Mouse (Mus musculus) adrenal gland, adult 18-20 months (tissue): ENCODE measurements around the gene Rmdn3. TPM values are rescaled to one million over a fixed set of nuclear protein-coding genes. Genes with fewer than 3 reads are reported as not detected.

ENCODE experiments used
- DNase-seq, 2 experiments: peaks; one replicate each; pipeline ENCODE4 v3.0.0; 2021 to 2022; ENCODE audit warnings: low spot score in 2 of 2
- long read RNA-seq, 2 experiments: library from polyadenylated mRNA; stranded (forward); transcript quantifications; one replicate each; pipeline ENCODE4 v2.0.0; 2021
- total RNA-seq, 2 experiments: library from RNA; stranded (reverse); gene quantifications; 1 replicate in 1 of 2; 2 replicates in 1 of 2; pipeline ENCODE4 v1.2.3; 2021

The Rmdn3 gene
- 100 to 1,000 TPM in 1 of 2 experiments, 10 to 100 TPM in 1; 72.4 to 101 TPM for total RNA-seq
- long read RNA-seq, experiment 1, transcript Rmdn3-201 (13 exons, 2,249 nt), result major isoform, 142 of 165 reads
- long read RNA-seq, experiment 1, partial matches to known transcripts, result 10 of 165 reads
- long read RNA-seq, experiment 1, other reads (novel, unspliced or antisense), result 13 of 165 reads
- long read RNA-seq, experiment 2, transcript Rmdn3-201 (13 exons, 2,249 nt), result major isoform, 166 of 191 reads
- long read RNA-seq, experiment 2, partial matches to known transcripts, result 12 of 191 reads
- long read RNA-seq, experiment 2, other reads (novel, unspliced or antisense), result 13 of 191 reads

DNA sequence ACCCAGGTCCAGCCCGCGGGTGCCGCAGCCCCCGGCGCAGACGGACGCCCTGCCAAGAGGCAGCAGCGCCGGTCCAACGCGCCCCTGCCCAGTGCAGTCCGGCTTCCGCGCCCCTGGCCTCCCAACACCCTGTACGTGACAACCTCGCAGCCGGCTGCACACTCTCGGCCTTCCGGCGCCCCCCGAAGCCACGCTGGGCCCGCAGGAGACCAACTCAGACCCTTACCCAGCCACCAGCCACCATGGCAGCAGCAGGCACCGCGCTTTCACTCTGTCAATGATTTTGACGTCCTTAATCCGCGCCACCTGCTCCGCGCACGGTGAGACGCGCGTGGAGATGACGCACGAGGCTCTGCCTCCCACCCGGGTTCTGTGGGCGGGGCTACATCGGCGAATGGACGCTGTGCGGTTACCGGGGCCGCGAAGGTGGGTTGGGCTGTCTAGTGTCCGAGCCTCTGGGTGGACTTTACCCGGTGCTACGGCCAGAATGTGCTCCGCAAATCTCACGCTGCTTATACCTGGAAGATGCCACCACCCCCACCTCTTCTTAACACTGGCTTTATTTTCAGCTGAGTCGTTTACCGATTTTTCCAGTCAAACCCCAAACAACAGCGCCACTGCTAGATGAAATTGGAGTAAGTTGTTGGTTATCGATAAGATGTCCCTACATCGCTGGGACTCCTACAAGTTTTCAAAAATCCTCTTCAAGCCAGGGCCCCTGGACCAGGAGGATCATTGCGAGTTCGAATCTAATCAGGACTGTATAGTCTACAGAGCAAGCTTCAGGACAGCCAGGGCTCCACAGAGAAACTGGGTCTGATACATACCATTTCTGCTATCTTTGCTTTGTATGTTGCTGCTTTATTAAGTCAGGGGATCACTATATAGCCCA is at the start of gene Rmdn3:
Rmdn3 (minus strand) TSS at position 354 of the 892 bp plus-strand sequence.
- peak; percentile 93 to 95 for DNase-seq

- DNase-seq, result no peak
Observed at GRCm38 (mm10) chr2:119203871-119204460, 47.1 kb upstream of the Rmdn3 start.

DNA sequence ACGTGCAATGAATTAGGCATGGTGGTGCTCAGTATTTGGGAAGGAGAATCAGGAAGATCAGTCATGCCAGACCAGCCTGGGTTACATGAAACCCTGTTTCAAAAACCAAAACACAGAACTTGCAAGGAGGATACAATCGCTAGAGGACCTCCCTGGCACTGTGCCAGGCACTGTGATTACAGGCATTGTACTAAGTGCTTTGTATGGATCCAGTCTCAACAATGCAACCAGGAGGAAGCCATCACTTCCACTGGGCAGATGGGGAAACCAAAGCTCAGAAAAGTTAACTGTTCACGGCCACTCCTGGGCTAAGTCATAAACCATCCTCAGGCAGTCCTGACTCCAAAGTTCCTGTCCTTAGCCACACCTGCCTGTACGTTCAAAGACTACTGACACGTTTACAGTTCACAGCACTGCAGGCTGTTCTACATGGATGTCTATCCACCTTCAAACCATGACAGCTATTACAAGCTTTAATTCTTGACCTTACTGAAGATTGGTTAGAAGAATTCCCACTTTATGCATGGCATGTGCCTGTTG is 46.1 kb upstream of the Rmdn3 start:
- peak in 1 of 2 experiments; percentile 39 for DNase-seq

DNA sequence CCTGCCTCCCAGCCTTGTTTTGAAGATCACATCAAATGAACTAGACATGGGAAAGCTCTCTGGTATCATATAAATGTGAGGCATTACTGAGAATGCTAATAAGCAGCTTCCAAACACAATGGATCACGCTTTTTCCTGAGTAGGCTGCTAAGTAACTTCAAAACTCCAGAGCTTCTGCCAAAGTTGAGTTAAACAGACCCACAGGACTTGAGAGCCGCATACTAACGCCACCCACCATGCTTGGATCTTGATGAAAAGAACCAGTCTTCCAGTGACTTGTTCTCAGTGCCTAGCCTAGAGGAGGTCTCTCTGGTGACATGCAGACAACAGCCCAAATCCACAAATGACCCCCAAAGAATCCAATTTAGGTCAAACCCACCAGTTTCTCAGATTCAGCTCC is 42.1 kb upstream of the Rmdn3 start:
- no peak for DNase-seq

GRCm38 (mm10) chr2:119198049-119198448 is 41.2 kb upstream of the Rmdn3 start:
- DNase-seq, result no peak

DNA sequence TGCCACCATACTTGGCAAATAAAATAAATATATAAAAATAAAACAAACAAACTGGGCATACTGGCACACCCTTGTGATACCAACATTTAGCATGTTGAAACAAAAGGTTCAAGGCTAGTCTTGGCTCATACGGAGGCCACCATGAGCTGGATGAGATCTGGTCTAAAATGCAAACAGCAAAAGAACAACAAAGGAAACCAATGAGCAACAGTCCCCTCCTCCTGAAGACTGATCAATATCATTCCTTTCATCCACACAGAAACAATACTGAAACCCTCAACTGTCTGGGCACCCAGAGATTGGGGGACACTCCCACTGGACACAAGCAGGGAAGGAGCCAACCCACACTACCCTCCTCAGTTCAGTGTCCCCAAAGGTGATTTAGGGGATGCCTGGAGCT is 40.7 kb upstream of the Rmdn3 start:
- no peak for DNase-seq

DNA sequence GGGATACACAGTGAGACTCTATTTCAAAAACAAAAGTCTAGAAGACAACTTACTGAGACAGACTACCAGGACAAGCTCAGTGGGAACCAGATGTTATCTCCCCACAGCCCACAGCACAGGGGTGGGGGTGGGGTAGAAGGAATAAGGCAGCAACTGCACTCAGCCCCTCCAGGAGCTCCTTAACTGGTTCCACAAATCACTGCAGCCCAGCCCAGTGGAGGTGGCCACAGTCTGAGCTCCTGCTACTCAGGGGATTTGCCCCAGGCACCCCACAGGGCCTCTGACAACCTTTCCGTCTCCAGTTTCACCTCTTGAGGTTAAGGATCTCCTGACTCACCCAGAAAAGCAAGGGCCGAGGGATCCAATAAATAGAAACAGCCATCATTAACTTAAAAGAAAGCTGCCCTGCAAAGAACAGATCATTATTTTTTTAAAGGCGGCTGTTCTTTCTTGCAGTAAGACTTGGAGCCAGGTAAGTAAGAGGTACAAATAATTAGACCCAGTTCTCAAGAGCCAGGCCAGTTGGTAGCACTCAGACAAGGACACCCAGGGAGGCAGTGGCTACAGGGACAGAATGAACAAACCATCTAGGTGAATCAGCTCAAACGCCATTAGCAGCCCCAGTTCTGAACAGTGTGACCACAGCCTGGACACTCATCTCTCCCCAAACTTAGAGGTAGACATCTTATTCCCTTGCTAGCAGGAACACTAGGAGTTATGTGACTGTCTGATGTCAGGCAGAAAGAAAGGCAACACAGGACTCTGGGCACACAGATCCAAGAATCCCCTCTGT is 39.7 kb upstream of the Rmdn3 start:
- no peak for DNase-seq

DNA sequence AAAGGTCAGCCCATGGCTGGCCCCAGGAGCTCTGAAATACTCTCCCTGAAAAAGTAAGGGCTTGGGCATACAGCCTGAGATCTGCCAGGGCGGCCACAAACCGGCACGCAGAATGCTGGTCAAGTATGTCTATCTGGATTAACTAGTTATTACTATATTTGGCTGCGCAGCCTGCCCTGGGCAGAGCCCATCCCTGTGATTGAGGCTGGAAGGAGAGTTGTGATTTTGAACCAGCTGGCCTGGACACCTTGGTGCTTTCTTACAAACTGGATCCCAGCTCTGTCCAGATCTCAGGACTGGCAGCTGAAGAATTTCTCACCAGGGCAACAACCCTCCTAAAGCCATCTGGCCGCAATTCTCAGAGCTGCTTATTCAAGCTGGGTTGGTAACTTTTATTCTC is 37.3 kb upstream of the Rmdn3 start:
- DNase-seq, result no peak

- no peak for DNase-seq
Observed at GRCm38 (mm10) chr2:119190969-119191368, 34.1 kb upstream of the Rmdn3 start.

DNA sequence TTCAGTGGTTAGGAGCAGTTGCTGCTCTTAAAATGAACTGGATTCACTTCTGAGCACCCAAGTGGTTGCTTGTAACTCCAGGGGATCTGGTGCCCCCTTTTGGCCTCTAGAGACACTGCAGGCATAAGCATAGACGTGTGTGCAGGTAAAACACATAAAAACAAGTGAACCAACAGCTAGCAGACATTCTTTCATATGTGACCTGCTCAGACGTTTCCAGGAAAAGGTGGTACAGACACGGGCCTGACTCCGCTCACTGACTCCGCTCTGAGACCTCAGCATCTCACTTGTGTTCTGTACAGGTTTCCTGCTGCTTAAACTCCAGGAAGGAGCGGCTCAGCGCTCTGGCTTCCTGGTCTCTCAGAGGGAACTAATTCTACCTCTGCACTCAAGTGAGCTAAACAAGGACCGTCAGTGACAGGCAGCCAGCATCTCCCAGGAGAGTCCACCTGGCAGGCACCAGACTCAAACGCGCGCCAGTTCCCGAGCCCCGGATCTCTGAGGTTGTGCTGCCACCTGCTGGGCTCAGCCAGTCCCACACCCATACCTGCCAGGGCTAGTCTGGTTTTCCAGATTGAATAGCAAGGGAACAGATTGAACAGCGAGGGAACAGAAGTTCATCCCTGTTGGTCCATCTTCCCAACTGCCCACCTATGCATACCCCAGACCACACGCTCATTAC is 32.3 kb upstream of the Rmdn3 start:
- peak; percentile 87 to 91 for DNase-seq

DNA sequence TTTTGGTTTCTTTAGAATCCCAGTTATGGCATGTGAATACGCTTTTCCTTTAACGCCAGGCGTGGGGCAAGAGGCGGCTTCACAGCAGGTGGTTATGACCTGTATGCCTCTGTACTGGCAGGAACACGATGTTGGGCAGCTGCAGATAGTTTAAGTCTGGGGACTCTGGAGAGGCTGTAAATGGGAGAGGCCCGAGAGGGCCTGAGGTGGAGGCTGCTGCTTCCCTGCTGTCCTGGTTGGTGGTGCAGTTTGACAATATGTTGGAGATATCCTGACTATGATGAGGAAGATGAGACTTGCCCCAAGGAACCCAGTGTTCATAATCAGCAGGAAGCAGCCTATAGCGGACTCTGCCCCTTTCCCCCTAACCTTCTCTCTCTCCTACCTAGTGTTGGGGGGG is 26.1 kb upstream of the Rmdn3 start:
- no peak for DNase-seq

DNA sequence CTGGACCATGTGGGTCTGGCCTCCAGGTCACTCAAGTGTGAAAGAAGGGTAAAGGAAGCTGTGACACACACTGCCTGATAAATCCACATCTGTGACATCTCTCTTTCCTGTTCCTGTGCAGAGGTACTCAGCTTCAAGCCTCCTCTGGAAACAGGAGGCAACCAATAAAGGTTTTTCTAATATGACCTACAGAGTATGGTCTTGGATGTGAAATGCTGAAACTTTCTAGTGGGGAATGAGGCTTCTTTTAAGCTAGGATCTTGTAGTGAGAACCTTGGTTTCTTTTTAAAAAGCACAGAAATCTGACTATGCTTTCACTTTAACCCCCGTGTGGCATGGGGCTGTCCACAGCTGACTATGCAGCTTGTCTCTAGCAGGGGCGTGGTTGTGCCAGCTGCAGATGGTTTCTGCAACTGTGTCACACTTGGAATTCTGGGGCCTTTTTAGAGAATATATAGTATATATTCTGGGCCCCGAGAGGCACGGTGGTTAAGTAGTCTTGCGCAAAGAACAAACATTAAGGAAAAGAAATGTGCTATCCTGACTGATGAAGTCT is 20.6 kb upstream of the Rmdn3 start:
- DNase-seq, result no peak

- DNase-seq, result no peak
Observed at GRCm38 (mm10) chr2:119176761-119177160, 19.9 kb upstream of the Rmdn3 start.

GRCm38 (mm10) chr2:119175614-119176013 is 18.8 kb upstream of the Rmdn3 start:
- DNase-seq, result no peak

- DNase-seq, result no peak
Observed at GRCm38 (mm10) chr2:119174866-119175265, 18.0 kb upstream of the Rmdn3 start.

DNA sequence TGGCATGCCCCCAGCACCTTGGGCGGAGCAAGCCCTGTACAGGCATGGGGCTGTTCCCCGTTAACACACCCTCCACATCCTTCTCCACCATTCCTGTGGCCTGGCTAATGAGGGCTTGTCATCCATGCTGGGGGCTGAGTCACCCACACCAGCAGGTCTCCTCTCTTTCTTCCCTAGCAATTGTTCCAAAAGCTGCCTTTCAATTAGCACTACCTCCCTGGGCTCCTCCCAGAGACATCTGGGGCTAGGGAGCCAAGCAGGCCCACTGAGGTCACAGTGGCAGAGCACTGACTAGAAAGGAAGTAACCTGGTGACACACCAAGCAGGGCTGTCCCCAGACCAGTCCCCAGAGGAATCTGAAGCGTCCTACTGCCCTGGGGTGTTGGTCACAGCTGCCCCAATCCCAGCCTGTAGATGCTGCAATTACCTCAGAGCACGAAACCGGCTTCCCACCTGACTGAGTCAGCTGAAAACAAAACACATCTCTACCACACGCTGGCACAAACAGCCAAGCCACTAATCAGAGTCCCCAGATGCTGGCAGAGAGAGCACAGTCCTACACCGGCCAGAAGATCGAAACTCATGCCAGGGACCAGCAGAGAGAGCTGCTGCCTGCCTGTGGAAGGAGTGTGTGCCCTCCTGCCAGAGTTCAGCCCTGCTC is 17.3 kb upstream of the Rmdn3 start, which contains the start of gene Gm14137:
Gm14137 (plus strand) TSS at position 519 of the 661 bp plus-strand sequence.
- DNase-seq, result no peak

GRCm38 (mm10) chr2:119172862-119173576 is 16.2 kb upstream of the Rmdn3 start:
- peak; percentile 61 to 64 for DNase-seq

DNA sequence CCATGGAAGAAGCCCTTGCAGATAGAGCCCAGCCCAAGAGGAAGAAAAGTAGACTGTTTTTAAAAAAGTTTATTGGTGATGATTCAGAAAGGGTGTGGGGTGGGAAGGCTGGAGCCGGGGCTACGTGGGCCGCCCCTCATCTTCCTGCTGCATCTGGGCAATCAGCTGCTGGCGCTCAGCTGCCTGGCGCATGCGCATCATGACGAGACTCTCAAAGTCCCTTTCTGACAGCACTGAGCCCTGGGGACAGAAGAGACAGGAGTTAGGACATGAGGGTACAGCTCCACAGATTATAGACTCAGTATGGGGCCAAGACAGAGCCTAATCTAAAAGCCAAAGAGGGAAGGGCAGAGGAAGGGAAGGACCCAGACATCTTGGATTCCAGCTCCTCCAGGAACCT is 15.6 kb upstream of the Rmdn3 start:
- no peak for DNase-seq

DNA sequence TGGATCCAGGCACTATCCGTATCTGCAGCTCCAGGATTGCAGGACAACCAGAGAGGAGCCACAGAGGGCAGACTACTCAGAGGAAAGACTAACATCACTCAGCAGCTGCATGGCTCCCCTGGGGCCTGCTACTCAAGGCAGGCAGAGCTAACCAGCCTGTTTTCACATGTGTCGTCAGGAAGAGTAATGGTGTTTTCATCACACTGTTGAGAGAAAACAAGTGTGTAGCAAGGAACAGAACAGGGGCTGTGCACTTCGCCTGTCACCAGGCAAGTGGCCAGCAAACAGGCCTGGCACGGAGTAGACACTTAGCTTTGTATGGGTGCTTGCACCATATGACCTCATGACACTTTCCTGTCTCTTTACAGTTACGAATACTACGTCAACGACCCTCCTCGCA is 14.7 kb upstream of the Rmdn3 start:
- no peak for DNase-seq
